Mouse (Mus musculus): ENCODE measurements around the gene Bnip2.

Gene Bnip2

DNA sequence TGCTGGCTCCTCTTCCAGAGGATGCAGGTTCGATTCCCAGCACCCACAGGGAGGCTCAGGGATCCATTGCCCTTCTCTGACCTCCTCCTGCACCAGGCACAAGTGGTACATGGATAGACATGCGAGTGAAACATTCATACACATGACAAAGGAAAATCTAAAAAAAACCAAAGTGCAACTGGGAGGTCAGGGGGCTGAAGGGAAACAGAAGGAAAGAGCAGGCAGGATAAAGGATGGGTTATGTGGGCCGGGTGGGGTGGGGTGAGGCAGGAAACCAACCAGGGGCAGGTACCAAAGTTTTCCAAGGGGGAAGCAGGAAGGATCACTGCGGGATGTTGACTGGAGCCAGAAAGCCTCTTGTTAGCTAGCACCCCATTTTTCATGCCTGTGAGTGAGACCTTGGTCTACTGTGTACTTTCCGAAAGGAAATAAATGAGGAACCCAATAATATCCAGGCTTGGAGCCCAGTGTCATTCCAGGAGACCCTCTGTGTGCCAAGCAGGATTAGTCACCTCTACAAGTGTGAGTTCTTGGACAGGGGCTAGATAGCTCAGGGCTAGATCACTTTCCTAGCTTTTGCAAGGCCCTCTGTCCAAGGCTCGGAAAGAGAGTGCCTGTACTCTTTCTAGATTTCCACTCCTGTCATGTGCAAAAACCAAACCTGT lies 59.6 kb downstream of the Bnip2 start:
- no peak for DNase-seq

- DNase-seq: no peak
These were observed 60.1 kb downstream of the Bnip2 start for GRCm38 (mm10) chr9:70049416-70049783.

GRCm38 (mm10) chr9:70049839-70050238 lies 60.6 kb downstream of the Bnip2 start:
- no peak for DNase-seq

DNA sequence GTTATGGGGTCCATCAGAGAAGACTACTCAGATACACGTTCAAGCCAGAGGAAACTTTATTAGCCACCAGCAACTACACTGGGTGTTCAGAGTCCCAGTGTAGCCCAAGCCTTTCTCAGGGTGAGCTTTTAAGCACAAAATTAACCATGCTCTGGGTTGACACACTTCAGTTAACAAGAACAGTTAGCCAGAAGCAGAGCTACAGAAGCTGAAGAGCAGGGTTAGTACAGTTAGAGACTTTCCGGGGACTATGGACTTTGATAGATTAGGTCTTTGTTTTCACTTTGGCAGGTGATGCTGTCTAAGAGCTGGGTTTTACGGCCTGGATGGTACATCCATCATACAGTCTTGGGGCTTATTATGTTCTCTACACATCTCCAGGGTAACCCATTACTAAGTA lies 63.5 kb downstream of the Bnip2 start:
- DNase-seq: no peak

- DNase-seq: no peak
These were observed 64.1 kb downstream of the Bnip2 start for GRCm38 (mm10) chr9:70053411-70053810.

All from cerebellum, adult 11 months (tissue).